Mouse (Mus musculus) neutrophil, adult 5-6 weeks (primary cell): Measurements from ENCODE around the gene Fitm2. TPM values are rescaled to one million over a fixed set of nuclear protein-coding genes. Genes with fewer than 3 reads are reported as not detected.

Source experiments
- ATAC-seq: fragments of 151-379, 151-347 bp; 2 replicates; pipeline ENCODE4 v1.8.0; 2017; ENCODE audit warnings: mild to moderate bottlenecking, moderate TSS enrichment; ENCODE audit not compliant: insufficient number of reproducible peaks, poor library complexity, low FRiP score, severe bottlenecking; ENCODE audit errors: extremely low read depth
- total RNA-seq: library from RNA; stranded (forward); fragments of 200-1000 nt; gene quantifications from 2 replicates; pipeline ENCODE4 v1.2.3, GENCODE M21; 2017

Gene Fitm2
- total RNA-seq, 1 experiment from 2014 or later: 3.1 TPM

DNA sequence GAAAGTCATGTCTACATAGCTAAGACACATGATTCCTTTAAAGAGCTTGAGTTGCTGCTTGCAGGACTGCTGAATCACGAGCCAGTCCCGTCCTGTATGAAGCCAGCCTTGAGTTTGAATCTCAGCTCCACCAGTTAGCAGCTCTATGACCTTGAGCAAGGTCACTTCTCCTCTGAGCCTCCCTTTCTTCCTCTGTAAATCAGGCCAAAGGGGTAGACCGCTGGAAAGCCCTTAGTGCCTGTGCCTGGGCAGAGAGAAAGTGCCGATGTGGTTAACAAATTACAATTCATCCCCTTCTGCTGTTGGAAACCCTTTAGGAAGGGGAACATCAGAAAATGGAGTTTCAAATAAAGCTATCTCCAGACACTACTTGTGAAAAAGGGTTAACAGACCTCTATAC is 34.6 kb downstream of the Fitm2 start:
- ATAC-seq: no peak

- ATAC-seq: no peak
These were observed 38.5 kb downstream of the Fitm2 start for GRCm38 (mm10) chr2:163433971-163434370.

GRCm38 (mm10) chr2:163431289-163431688 is 41.1 kb downstream of the Fitm2 start:
- no peak for ATAC-seq

DNA sequence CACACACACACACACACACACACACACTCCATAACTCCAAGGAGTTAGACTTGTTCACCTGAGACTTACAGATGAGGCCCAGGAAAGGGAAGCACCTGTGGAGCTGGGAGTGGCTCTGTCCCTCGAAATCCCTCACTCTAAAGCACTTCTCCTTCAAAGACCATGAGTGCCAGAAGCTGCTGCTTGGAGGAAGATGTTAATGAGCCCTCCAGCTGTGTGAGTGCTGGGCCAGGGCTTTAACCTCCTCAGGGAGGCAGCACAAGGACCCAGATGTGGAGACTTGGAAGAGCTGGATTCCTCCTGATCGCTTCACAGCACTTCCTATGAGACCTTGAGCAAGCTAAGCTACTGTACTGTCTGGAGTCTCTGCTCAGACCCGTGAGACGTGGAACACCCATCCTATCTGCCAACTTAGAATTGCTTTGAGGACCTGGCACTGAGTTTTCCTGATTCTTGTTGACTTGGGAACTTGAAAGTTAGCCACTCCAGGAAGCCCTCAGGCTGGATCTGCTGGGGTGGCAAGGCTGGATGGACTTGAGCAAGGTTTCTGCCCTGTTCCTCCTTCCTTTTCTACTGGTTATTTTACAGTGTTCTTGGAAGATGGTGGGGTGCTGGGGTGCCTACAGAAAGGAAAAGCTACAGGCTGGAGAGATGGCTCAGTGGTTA is 44.0 kb downstream of the Fitm2 start:
- no peak for ATAC-seq

GRCm38 (mm10) chr2:163424597-163424996 is 47.8 kb downstream of the Fitm2 start, which contains the start of gene Oser1:
Gene Oser1, minus strand, starts transcription at chr2:163424697.
- ATAC-seq: no peak

DNA sequence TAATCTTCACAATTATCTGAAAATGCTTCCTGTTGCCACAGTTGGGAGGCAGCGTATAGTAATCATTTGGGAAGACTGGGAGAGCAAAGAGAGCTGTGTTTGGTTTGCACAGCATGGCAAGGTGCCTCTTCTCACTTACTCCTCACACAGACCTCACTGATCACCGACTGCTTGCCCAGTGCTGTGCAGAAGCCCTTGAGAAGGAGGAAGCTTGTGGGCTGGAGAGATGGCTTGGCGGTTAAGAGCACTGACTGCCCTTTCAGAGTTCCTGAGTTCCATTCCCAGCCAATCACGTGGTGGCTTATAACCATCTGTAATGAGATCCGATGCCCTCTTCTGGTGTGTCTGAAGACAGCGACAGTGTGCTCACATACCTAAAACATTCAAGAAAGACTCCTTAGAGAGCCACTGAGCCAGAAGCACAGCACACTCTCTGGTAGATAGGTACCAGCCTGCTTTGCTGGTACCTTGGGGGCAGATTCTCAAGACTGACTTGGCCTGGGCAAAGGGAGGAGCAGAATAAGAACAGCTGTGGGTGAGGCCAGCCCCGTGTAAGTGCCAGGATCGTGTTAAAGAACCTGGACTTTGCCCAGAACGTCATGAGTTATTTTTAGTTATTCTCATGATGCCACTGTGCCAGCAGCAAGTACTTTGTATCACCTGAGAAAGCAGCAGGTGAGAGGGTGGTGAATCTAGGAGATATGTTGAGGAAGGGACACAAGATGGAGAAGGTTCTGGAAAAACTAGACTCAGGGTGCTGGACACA is 49.4 kb downstream of the Fitm2 start:
- ATAC-seq: no peak

DNA sequence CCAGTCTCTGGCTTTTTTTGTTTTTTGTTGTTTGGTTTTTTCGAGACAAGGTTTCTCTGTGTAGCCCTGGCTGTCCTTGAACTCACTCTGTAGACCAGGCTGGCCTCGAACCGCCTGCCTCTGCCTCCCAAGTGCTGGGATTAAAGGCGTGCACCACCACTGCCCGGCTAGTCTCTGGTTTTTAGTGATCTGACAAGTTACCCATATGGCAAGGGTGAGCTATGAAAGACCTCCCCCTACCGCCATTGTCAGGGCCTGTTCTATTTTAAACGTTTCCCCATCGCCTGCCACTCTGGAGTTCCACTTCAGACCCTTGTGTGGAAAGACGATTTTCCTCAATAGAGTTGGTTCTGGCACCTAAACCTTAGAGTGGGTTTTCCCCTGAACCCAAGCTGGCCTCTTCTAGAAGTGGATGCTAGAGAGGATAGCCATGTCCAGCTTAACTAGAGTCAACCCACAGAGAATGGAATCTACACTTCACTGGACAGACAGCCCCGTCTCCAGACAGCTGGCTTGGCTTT is 52.0 kb downstream of the Fitm2 start:
- ATAC-seq: no peak

GRCm38 (mm10) chr2:163419346-163420045 is 52.9 kb downstream of the Fitm2 start:
- ATAC-seq: peak; percentile 96

DNA sequence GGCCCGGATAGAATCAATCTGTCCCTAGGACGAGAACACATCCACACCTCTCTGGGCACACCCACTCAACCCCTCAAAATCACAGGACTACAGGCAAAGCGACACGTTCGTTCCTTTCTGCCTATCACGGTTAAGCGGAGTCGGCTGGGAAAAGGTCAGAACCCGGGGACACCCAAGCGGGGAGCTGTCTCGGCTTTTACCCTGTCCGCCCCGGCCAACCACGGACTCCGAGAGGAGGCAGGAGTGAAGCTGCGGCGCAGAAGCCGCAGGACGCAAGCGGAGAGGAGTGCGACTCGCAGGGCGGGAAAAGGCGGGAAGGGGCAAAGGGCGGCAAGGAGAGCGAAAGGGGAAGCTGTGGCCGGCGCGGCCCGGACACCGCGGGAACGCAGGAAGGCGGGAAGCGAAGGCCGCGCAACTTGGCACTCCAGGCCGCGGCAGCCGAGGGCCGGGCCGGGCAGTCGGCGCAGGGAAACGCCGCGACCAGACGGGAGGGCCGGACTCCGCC is 53.5 kb downstream of the Fitm2 start:
- no peak for ATAC-seq

DNA sequence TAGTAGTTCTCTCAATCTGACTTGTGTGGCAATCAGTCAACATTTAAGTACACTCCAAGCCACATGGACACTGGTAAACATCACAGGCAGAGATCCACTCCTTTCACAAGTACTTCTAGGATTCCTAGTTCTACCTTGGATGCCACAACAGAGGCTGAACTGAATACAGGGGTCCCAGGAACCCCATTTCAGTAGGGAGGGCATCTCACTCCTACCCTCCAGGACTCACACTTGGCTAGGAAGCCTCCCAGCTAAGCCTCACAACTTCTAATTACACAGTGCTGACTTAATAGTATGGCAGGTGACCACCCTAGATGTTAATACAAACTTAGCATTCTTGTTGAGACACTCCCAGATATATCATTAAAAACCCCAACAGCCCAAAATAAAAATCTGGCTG is 54.6 kb downstream of the Fitm2 start:
- ATAC-seq: no peak

DNA sequence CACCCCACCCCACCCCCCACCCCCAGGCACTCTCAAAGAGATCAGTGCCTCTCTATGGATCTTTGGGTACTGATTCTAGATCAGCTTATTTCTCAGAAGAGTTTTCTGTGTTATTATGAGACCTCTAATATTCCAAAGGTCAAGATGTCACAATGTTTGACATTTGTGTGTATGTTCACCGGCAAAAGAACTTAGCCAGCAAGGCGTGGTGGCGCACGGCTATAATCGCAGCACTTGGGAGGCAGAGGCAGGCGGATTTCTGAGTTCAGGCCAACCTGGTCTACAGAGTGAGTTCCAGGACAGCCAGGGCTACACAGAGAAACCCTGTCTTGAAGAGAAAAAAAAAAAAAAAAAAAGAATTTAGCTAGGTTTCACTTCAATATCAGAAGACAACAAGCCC is 55.4 kb downstream of the Fitm2 start:
- no peak for ATAC-seq

Other genes starting within 250 kb of the Fitm2 start
- gene Jph2, start 74.6 kb downstream of the Fitm2 start, total RNA-seq: not detected in 2 replicates
- gene Oser1, start 47.9 kb downstream of the Fitm2 start, total RNA-seq: 63.2 and 77.3 TPM in 2 replicates
- gene Gdap1l1, start 34.2 kb downstream of the Fitm2 start, total RNA-seq: not detected in 2 replicates
- not detected in 2 replicates for gene R3hdml, start 19.7 kb upstream of the Fitm2 start, total RNA-seq
- not detected in 2 replicates for gene Hnf4a, start 34.2 kb upstream of the Fitm2 start, total RNA-seq
- 79.6 and 87.1 TPM in 2 replicates for gene Ttpal, start 129.7 kb upstream of the Fitm2 start, total RNA-seq
- gene Serinc3, start 172.5 kb upstream of the Fitm2 start, total RNA-seq: 754 and 769 TPM in 2 replicates
- gene Pkig, start 185.8 kb upstream of the Fitm2 start, total RNA-seq: 93.6 and 95.4 TPM in 2 replicates